Mouse (Mus musculus) layer of hippocampus, adult 2 months (tissue): ENCODE results near the gene Med12l. TPM values are rescaled to one million over a fixed set of nuclear protein-coding genes. Genes with fewer than 3 reads are reported as not detected.

Source experiments
- DNase-seq, 2 experiments: peaks; one replicate each; pipeline ENCODE4 v3.0.0; 2022; ENCODE audit warnings: low spot score in 2 of 2
- H3K27ac ChIP-seq: fragments of 200-600 bp; 2 replicates; pipeline ENCODE4 v1.8.1; 2022
- H3K4me3 ChIP-seq: fragments of 200-600 bp; 2 replicates; pipeline ENCODE4 v1.8.1; 2022; ENCODE audit warnings: mild to moderate bottlenecking
- CTCF ChIP-seq: fragments of 200-600 bp; conservative IDR thresholded peaks from 2 replicates; pipeline ENCODE4 v1.8.1; 2022; ENCODE audit warnings: antibody characterized with exemption, mild to moderate bottlenecking, moderate library complexity
- total RNA-seq, 2 experiments: library from RNA; stranded (reverse); gene quantifications; 2 replicates each; pipeline ENCODE4 v1.2.3; 2021

Gene Med12l
- total RNA-seq, 2 experiments from 2014 or later = 54.2 to 61.6 TPM

DNA sequence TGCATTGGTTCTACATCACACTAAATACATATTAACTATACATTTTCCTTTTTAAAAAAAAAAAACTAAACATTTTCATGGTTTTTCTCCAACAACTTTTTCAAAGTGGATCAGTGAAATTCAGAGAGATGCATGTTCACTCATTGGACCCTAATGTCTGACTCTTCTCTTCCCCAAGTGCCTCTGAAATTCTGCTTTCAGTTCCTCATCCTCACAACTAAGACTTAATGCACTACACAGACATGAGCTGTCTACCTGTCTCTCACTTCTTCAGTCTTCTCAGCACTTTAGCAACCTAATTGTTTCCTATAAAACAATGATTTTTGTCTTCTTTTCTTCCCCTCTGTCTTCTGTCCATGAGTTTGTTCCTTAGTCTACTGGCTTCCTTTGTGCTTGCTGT, 219.8 kb downstream of the Med12l start:
- Histone ChIP-seq H3K27ac (no peak overlapping the region), H3K4me3 (no peak overlapping the region)
- no peak for TF ChIP-seq CTCF
- no peak for DNase-seq

DNA sequence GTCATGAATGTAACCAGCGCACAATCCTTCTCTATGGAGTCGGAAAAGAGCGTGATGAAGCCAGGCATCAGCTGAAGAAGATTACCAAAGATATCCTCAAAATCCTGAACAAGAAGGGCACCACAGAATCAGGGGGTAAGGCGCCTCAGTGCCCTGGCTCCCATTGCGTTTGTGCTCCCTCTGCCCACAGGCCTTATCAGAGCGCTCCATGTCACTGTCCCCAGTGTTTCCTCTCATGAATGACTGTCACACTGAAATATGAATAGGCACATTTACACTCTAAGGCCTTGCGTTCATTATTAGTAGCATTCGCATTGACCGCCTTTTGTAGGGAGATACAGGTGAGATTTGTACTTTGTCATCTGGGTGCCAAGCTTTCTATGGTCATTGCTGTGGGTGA, 222.1 kb downstream of the Med12l start:
- no peak overlapping the region for H3K4me3 ChIP-seq
- peak overlapping the region; percentile 61 for H3K27ac ChIP-seq
- no peak for TF ChIP-seq CTCF
- DNase-seq = no peak

DNA sequence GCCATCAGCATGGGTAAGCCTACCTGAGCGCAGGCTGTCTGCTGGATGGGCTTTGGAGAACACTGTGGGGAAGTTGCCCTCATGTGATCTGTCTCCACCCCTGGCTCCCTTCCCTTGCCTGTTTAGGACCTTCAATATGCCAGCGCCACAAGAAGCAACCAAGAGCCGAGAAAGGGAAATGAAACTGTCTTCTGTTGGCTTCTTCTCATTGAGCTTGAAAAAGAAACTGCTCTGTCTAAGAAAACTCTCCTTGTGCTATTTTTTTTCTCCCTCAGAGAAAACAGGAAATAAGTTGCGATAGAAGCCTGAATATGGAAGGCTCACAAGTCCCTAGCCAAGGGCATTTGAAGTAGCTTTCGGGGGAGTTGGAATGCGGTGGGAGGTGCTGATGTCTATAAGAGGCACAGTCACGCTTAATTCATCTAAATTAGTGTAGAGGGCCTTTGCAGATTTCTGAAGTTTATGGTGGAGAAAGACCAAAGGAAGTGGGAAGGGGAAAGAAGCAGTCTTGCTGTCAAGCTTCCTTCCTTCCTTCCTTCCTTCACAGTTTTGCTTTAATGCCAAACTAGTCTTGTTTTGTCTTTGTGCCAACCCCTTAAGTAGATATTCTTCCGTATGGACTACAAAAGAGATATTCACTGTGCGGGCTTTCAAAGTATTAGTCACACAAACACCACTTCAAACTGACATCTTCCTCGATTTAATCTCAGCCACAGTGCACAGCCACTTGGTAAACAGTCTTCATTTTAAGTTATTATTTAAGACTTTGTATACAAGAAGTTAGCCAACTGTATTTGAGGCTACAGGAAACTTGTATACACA, 223.3 kb downstream of the Med12l start:
- H3K27ac ChIP-seq = peak overlapping the region; percentile 61
- H3K4me3 ChIP-seq = no peak overlapping the region
- DNase-seq = peak in 1 of 2 experiments; percentile 35
- no peak for TF ChIP-seq CTCF

DNA sequence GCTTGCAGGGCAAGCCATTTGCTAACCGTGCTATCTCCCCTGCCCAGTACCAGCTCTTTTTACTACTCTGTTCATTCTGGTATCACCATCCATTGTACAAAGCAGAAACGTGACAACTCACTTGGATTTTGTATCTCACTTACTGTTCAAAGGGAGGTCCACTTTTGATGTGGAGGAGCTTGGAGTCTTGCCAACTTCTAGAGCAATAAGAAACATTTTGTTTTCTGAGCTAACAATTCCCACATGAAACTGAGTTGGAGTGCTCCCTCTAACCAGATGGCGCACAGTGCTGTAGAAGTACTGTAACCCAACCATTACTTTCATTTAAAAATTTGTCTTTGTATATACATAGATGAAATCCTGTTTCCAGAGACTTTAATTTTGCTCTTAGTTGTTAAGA, 225.3 kb downstream of the Med12l start:
- H3K4me3 ChIP-seq = no peak overlapping the region
- DNase-seq = peak; percentile 59 to 71
- H3K27ac ChIP-seq = peak overlapping the region; percentile 79
- TF ChIP-seq CTCF = no peak

DNA sequence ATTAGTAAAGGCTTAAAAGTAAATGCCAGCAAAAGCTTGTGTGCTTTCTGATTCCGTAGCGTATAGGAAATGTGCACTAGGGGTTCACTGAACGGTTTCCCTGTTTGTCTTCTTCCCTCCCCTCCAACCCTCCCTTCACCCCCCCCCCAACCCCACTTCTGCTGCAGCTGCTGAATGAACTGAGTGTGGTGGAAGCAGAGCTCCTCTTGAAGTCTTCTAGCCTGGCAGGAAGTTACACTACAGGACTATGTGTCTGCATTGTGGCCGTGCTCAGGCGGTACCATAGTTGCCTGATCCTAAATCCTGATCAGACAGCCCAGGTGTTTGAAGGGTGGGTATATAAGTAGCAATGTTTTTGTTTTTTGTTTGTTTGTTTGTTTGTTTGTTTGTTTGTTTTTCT, 229.3 kb downstream of the Med12l start:
- DNase-seq = no peak
- peak overlapping the region; percentile 49; the same call in 1 of the 2 replicates for H3K27ac ChIP-seq
- TF ChIP-seq CTCF = no peak
- no peak overlapping the region for H3K4me3 ChIP-seq

DNA sequence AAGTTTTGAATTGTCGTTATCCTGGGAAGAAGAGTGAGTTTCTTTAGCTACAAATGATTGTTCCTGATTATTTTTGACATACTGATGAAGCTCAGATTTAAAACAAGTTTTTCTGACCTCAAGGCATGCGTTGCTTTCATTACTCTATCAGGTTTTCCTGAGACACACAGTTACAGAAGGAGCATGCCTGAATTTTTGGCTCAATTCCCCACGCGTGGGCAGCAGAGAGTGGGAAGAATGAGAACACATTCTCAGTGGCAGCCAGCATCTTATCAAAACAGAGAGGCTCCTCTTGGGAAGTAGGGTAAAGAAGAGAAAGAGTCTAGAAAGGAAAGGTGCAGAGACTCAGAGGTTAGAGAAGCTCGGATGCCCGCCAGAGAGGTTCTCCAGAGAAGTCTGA, 237.8 kb downstream of the Med12l start:
- peak; percentile 78 to 86 for DNase-seq
- peak overlapping the region; percentile 47; the same call in 1 of the 2 replicates for H3K27ac ChIP-seq

DNA sequence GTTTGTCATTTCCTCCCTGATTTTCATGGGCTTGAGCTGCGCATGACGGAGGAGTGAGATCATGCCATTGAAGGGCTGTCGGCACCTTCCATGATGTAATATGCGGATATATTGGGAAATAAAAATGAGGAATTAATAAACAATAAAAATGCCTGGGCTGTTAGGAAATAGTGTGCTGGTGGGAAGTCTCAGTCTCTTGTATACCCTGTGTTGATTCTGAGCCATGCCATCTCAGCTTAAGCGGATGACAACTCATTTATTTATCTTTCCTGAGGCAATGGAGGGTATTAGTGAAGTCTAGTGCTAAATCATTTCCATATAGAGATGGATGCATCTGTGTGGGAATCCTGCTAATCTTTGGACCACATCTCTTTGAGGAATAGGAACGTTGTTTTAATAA, 242.4 kb downstream of the Med12l start:
- DNase-seq = no peak
- no peak overlapping the region for H3K27ac ChIP-seq
- no peak for TF ChIP-seq CTCF
- no peak overlapping the region for H3K4me3 ChIP-seq

More for the DNA sequence above, 237.8 kb downstream of the Med12l start:
- TF ChIP-seq CTCF = no peak
- no peak overlapping the region for H3K4me3 ChIP-seq

DNA sequence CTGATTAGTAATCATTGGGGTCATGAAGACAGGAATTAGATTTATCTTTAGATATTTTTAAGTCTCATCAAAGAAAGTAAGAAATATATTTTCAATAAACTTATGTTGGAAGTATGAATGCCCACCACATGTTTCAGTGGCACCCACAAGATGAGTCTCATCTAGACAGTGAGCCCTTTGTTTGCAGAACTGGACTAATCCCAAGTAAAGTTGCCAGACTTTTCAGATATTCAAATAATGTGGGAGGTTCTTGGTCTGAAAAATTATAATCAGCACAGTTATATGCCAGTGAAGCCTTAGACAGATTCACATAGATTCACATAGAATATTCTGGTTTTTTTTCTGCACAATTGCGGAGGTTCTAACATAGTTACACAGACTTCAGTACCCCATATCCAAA, 244.8 kb downstream of the Med12l start:
- DNase-seq = no peak
- Histone ChIP-seq H3K4me3 (no peak overlapping the region), H3K27ac (no peak overlapping the region)
- TF ChIP-seq CTCF = no peak

DNA sequence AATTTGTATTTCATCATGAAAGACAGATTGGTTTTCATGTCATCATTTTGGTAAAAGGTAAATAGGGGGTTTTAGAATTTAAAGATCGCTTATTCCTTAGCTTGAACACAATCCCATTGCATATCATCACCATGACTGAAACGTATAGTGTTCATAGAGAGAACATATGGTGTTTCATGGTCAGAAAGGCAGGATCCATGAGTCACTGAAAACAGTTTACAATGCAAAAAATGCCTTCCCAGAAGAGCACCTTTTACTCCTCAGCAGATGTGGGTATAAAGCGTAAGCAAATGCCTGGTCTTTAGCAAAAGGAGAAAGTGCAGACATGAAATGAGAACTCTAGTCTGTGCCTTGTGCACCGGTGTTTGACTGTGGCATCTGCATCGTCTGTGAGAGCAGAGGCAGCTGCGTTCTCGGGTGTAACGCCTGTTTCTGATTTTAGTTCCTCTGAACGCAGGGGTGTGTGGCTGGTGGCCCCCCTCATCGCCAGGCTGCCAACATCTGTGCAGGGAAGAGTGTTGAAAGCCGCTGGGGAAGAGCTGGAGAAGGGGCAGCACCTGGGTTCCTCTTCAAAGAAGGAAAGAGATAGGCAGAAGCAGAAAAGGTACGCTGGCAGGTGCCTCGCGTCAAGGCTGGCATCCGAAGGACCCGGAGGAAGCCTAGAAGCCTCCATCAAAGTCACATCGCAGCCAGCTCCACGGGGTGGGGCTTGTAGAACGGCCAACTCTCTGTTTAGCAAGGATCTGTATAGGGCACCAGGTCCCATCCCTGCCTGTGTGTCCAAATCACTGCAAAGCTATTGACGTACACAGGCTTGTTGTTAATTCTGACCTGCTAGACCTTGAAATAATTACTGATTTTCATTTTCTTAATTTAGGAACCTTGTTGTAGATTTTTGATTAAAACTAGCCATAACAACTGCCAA, 252.4 kb downstream of the Med12l start:
- Histone ChIP-seq H3K4me3 (no peak overlapping the region), H3K27ac (peak overlapping the region; percentile 46; the same call in 1 of the 2 replicates)
- no peak for TF ChIP-seq CTCF
- DNase-seq = no peak

DNA sequence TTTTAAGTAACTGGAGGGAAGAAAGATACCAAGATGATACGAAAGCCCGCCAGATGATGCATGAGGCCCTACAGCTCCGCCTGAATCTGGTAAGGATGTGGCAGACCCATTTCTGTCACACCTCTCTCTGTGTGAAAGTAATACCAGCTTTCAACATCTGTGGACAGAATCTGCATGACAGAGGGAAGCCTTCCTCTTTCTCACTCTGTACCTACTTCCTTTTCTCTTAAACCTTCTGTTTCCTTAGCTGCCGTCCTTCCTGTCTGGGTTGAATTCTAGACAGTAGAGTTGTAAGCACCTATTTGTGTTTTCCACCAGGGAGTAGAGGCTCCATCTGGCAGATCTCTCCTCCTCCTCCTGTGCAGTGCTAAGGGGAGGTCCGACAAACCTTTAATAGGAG, 255.1 kb downstream of the Med12l start:
- Histone ChIP-seq H3K4me3 (no peak overlapping the region), H3K27ac (peak overlapping the region; percentile 76)
- DNase-seq = peak in 1 of 2 experiments; percentile 23
- no peak for TF ChIP-seq CTCF

DNA sequence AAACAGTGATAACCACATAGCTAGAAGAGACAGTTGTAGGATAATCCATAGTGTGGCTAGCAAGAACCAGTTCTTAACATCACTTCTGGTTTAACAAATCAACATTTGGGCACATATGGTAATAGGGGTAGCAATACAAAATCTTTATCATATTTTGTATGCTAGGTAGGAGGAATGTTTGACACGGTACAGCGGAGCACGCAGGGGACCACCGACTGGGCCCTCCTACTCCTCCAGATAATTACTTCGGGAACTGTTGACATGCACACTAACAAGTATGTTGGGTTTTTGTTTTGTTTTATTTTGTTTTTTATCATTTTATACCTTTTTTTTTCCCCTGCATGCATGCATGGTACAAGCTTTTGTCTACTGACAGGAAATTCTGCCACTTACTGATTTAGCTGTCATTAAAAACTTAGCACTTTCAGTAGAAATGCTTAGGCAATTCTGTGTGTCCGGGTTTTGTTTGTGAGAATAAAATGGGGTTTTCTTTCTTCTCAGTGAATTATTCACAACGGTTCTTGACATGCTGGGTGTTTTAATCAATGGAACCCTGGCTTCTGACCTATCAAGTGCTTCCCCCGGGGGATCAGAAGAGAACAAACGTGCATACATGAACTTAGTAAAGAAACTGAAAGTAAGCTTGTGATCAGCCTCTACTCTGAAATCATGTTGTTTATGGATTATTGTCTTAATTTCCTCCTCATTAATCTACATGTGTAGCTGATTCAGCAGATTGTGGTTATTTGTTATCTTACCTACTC, 256.3 kb downstream of the Med12l start:
- Histone ChIP-seq H3K4me3 (peak overlapping the region; percentile 29; the same call in 1 of the 2 replicates), H3K27ac (peak overlapping the region; percentile 76)
- no peak for TF ChIP-seq CTCF
- no peak for DNase-seq

DNA sequence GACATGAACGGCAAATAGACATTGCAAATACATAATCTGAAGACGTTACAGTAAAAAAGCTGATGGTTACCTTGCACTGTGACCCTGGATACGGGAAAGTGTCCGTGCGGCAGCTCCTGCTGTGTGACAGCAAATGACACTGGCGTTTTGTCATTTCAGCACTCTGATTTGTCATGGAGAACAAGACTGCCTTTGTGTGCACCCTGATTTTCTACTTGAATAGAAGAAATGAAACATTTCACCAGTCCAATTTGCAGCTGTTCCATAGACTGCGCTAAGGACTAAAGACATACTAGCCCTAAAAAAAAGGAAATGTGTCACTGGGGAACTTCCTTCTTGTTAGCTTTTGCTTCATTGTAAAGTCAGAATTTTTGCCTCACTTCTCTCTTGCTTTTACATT, 257.1 kb downstream of the Med12l start, which contains the start of gene P2ry12:
Gene P2ry12, minus strand, starts transcription at position 168 of the 400 bp plus-strand sequence.
- DNase-seq = no peak
- no peak for TF ChIP-seq CTCF
- Histone ChIP-seq H3K4me3 (peak within 1 kb of the TSS; percentile 29; the same call in 1 of the 2 replicates), H3K27ac (peak within 1 kb of the TSS; percentile 76)

DNA sequence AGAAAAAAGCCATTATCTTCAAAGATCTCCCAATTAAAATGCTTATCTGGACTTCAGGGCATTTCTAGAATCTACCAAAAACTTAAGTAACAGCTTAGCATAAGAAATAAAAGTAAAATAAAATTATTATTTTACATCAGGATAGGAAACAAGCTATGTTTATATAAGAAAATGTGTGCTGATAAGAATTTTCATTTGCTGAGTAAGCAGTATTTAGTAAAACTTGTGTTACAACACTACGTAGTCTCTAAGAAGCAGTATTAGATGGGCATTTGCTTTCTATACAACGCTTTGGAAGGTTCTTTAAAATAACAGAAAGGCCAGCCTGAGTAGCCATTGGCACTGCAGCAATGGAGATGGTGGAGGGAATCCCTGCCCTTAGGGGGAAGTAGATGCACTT, 257.8 kb downstream of the Med12l start:
- Histone ChIP-seq H3K4me3 (no peak overlapping the region), H3K27ac (peak overlapping the region; percentile 76)
- TF ChIP-seq CTCF = no peak
- no peak for DNase-seq
